Mouse (Mus musculus) erythroblast, embryonic 14.5 days (primary cell): ENCODE results near the gene Arnt2. TPM values are rescaled to one million over a fixed set of nuclear protein-coding genes. Genes with fewer than 3 reads are reported as not detected.

ENCODE experiments used
- H3K27me3 ChIP-seq: 2 replicates; pipeline ENCODE4 v1.6.1; 2012; ENCODE audit warnings: inconsistent platforms; ENCODE audit not compliant: control insufficient read depth
- H3K36me3 ChIP-seq: 2 replicates; pipeline ENCODE4 v1.6.1; 2012; ENCODE audit warnings: mild to moderate bottlenecking, inconsistent platforms; ENCODE audit not compliant: control insufficient read depth
- H3K4me1 ChIP-seq: 2 replicates; pipeline ENCODE4 v1.6.1; 2012; ENCODE audit warnings: inconsistent platforms; ENCODE audit not compliant: control insufficient read depth
- H3K4me3 ChIP-seq: replicated peaks from 2 replicates; pipeline ENCODE3; 2012; ENCODE audit warnings: moderate library complexity, mild to moderate bottlenecking, inconsistent platforms
- H3K9me3 ChIP-seq: 2 replicates; pipeline ENCODE4 v1.6.1; 2012; ENCODE audit warnings: low read length, inconsistent platforms, mixed read lengths; ENCODE audit not compliant: control insufficient read depth
- GATA1 ChIP-seq: IDR thresholded peaks from 2 replicates; pipeline ENCODE4 v1.6.1; 2012; ENCODE audit warnings: low read length, inconsistent platforms, mixed read lengths
- TAL1 ChIP-seq: IDR thresholded peaks from 3 replicates; pipeline ENCODE4 v1.6.1; 2012; ENCODE audit warnings: low read length, inconsistent platforms, mixed read lengths
- polyA plus RNA-seq: library from polyadenylated mRNA; stranded (reverse); fragments of >175 nt; gene quantifications from 2 replicates; pipeline ENCODE4 v1.2.3, GENCODE M21; 2012

The Arnt2 gene
- polyA plus RNA-seq: 0.01 TPM in 1 of 2 replicates, not detected in the other

GRCm38 (mm10) chr7:84409896-84410521 lies at the start of gene Arnt2:
TSS of gene Arnt2 (minus strand) at chr7:84410176.
- H3K4me1 ChIP-seq: no peaks in the 10 kb centered on the region
- no peaks in the 10 kb centered on the region for H3K9me3 ChIP-seq
- H3K27me3 ChIP-seq: peaks cover 35% of the 10 kb centered on the region
- no peak within 1 kb of the TSS for H3K4me3 ChIP-seq
- TF ChIP-seq TAL1 (no peak), GATA1 (no peak)
- no peaks in the 10 kb centered on the region for H3K36me3 ChIP-seq

- no peaks in the 10 kb centered on the region for H3K4me1 ChIP-seq
- TF ChIP-seq TAL1 (no peak), GATA1 (no peak)
- no peak overlapping the region for H3K4me3 ChIP-seq
- no peaks in the 10 kb centered on the region for H3K27me3 ChIP-seq
- H3K36me3 ChIP-seq: no peaks in the 10 kb centered on the region
- no peaks in the 10 kb centered on the region for H3K9me3 ChIP-seq
Observed at GRCm38 (mm10) chr7:84451681-84452080, 41.7 kb upstream of the Arnt2 start.

- H3K36me3 ChIP-seq: no peaks in the 10 kb centered on the region
- H3K4me1 ChIP-seq: no peaks in the 10 kb centered on the region
- no peaks in the 10 kb centered on the region for H3K9me3 ChIP-seq
- TF ChIP-seq GATA1 (no peak), TAL1 (no peak)
- no peaks in the 10 kb centered on the region for H3K27me3 ChIP-seq
- H3K4me3 ChIP-seq: no peak overlapping the region
Observed at GRCm38 (mm10) chr7:84449066-84449465, 39.1 kb upstream of the Arnt2 start.

DNA sequence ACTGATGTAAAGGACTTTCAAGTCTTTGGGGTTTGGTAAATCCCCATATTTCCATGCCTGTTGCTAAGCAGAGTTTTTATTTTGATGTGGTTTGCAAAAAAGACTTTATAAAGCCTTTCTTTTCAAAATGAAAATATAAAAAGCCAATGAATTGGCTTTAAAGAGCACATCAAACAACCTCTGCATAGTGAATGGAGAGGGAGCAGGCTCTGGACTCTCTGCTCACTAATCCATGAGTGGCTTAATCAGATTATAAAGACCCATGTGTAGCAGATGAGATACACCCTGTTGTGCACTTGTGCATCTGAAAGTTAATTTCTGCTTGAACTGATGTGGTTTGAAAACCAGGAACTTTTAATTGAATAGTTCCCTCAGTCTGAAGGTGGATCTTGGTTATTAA lies 38.5 kb upstream of the Arnt2 start:
- H3K4me1 ChIP-seq: no peaks in the 10 kb centered on the region
- TF ChIP-seq GATA1: no peak
- TF ChIP-seq TAL1: no peak
- H3K4me3 ChIP-seq: no peak overlapping the region
- H3K36me3 ChIP-seq: no peaks in the 10 kb centered on the region
- H3K9me3 ChIP-seq: no peaks in the 10 kb centered on the region
- H3K27me3 ChIP-seq: no peaks in the 10 kb centered on the region

GRCm38 (mm10) chr7:84447740-84448435 lies 37.9 kb upstream of the Arnt2 start:
- H3K27me3 ChIP-seq: no peaks in the 10 kb centered on the region
- H3K36me3 ChIP-seq: no peaks in the 10 kb centered on the region
- no peaks in the 10 kb centered on the region for H3K4me1 ChIP-seq
- no peaks in the 10 kb centered on the region for H3K9me3 ChIP-seq
- TF ChIP-seq GATA1 (no peak), TAL1 (no peak)
- no peak overlapping the region for H3K4me3 ChIP-seq

DNA sequence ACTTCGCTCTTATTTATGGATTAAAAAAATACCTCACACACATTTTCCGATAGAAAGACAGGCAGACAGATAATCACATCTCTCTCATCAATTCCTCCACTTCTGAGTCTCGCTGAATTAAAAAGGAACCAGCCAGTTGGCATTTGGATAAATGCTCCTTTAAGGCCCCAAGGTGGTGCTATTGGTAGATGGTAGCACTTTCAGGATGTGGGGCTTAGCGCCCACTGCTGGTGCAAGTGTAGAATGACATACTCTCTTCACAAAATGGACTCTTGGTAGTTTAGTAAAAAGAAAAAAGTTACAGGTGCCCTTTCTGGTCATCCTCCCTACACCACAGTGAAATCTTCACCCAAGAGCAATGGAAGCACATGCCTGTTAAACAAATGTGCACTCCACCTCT lies 37.1 kb upstream of the Arnt2 start:
- Histone ChIP-seq H3K9me3 (no peaks in the 10 kb centered on the region), H3K4me1 (no peaks in the 10 kb centered on the region), H3K36me3 (no peaks in the 10 kb centered on the region), H3K27me3 (no peaks in the 10 kb centered on the region), H3K4me3 (no peak overlapping the region)
- TF ChIP-seq TAL1: no peak
- no peak for TF ChIP-seq GATA1

- TF ChIP-seq GATA1 (no peak), TAL1 (no peak)
- Histone ChIP-seq H3K4me3 (no peak overlapping the region), H3K27me3 (no peaks in the 10 kb centered on the region), H3K9me3 (no peaks in the 10 kb centered on the region), H3K4me1 (no peaks in the 10 kb centered on the region), H3K36me3 (no peaks in the 10 kb centered on the region)
Observed at GRCm38 (mm10) chr7:84442343-84442911, 32.5 kb upstream of the Arnt2 start.

- Histone ChIP-seq H3K9me3 (no peaks in the 10 kb centered on the region), H3K4me3 (no peak overlapping the region), H3K36me3 (no peaks in the 10 kb centered on the region), H3K27me3 (no peaks in the 10 kb centered on the region), H3K4me1 (no peaks in the 10 kb centered on the region)
- no peak for TF ChIP-seq TAL1
Observed at GRCm38 (mm10) chr7:84439606-84440005, 29.6 kb upstream of the Arnt2 start.

DNA sequence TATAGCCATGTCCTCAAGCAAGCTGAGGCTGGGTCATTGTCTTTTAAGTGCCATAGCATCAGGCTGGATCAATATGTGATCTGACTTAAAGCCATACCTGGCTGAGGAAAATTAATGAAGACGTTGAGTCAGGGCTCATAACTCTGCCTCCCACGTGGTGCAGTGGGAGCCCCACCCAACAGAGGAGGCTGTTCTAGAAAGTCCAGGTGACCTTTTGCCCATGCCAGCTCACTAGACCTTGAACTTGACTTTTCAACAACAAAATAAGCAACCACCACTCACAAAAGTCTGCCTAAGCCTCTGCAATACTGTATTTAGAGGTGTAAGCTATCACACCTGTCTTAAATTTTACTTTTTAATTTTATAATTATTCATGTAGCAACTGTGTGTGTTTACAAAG lies 24.9 kb upstream of the Arnt2 start:
- Histone ChIP-seq H3K4me1 (no peaks in the 10 kb centered on the region), H3K27me3 (no peaks in the 10 kb centered on the region), H3K9me3 (no peaks in the 10 kb centered on the region), H3K4me3 (no peak overlapping the region), H3K36me3 (no peaks in the 10 kb centered on the region)
- TF ChIP-seq TAL1: no peak

DNA sequence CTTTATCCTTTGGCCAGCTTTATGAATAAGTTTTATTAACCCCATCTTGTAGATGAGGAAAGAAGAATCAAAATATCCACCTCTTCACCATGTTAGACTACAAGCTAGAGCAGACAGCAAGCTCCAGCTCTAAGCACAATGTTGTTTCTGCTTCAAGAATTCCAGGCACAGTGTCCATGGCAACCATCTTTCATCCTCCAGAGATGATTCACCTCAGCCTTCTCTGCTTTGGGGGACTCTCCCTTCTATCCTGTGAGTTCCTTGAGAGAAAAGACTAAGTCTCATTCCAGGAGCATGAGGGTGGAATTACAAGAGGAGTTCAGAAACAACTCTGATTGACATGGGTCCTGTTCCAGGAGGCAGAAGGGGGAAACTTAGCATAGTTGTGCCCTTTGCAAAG lies 22.2 kb upstream of the Arnt2 start:
- H3K9me3 ChIP-seq: no peaks in the 10 kb centered on the region
- no peak overlapping the region for H3K4me3 ChIP-seq
- no peaks in the 10 kb centered on the region for H3K36me3 ChIP-seq
- no peaks in the 10 kb centered on the region for H3K27me3 ChIP-seq
- H3K4me1 ChIP-seq: no peaks in the 10 kb centered on the region
- TF ChIP-seq TAL1: no peak
- TF ChIP-seq GATA1: no peak
